Mouse (Mus musculus) bone marrow, adult 2 months (tissue): ENCODE measurements at regions not wholly inside any gene's neighbourhood (a gene's known extent, or its start where the extent isn't known, plus 50 kb on each side); places are given as distances from the start of the nearest gene placed in this dataset.

Source experiments
- CTCF ChIP-seq: fragments of 200-500 bp; IDR thresholded peaks from 2 replicates; pipeline ENCODE4 v1.5.1; 2011; ENCODE audit warnings: low read length, control low read depth; ENCODE audit not compliant: control insufficient read depth, insufficient read depth
- POLR2A ChIP-seq: fragments of 200-500 bp; IDR thresholded peaks from 2 replicates; pipeline ENCODE4 v1.6.1; 2011; ENCODE audit warnings: low read depth, mild to moderate bottlenecking, control low read depth, low read length, borderline replicate concordance; ENCODE audit not compliant: control insufficient read depth

- TF ChIP-seq CTCF (no peak), POLR2A (no peak)
These were observed 343.7 kb upstream of the Mki67 start for GRCm38 (mm10) chr7:136059896-136060295.
